20 mouse cellular contexts compared by ENCODE assay signal in the genomic region with DNA sequence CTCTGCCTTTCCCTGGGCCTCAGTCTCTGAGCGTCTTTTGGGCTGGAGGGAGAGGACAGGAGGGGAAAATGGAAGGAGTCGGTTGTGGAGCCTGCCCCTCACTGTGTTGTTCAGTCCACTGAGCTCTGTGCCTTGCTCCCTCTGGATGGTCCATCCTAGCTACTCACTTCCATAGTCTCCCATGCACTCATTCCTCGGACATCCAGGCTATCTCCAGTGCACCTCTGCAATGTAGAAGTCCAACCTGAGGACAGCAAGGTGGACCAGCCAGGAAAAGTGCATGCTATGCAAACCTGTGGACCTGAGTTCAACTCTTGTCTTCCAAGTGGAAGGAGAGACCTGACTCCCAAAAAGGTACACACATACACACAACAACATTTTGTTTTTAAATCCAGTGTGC. TPM values are rescaled to one million over a fixed set of nuclear protein-coding genes. Genes with fewer than 3 reads are reported as not detected.
"Had no signal": no experiment of that assay in that cellular context is flagged by ENCODE, and none has a peak within 500 bp of the region (broad histone marks: within the 10 kb centered on the region; RNA-seq: fewer than 3 reads in every experiment).

No protein-coding gene starts in this region.

- H3K9ac ChIP-seq: forebrain, postnatal 0 days; heart, embryonic 13.5 days; heart, embryonic 15.5 days; hindbrain, embryonic 13.5 days; hindbrain, embryonic 15.5 days; kidney, embryonic 15.5 days; limb, embryonic 13.5 days; limb, embryonic 15.5 days had no signal

- DNase-seq: forebrain, postnatal 0 days; gastrocnemius, postnatal 14 days; gastrocnemius, postnatal 36 days; heart, adult 18-20 months; heart, postnatal 36 days; layer of hippocampus, adult 9-11 months; layer of hippocampus, postnatal 36 days; left cerebral cortex, postnatal 4 days had no signal

- H3K27me3 ChIP-seq: hindbrain, embryonic 13.5 days; hindbrain, embryonic 15.5 days; kidney, embryonic 15.5 days; limb, embryonic 13.5 days; limb, embryonic 15.5 days had no signal

- H3K36me3 ChIP-seq: heart, embryonic 15.5 days; hindbrain, embryonic 13.5 days; hindbrain, embryonic 15.5 days; kidney, embryonic 15.5 days had no signal

- H3K4me3 ChIP-seq: heart, embryonic 13.5 days; heart, embryonic 15.5 days; hindbrain, embryonic 13.5 days; hindbrain, embryonic 15.5 days; kidney, embryonic 15.5 days; limb, embryonic 13.5 days; limb, embryonic 15.5 days had no signal

- H3K4me2 ChIP-seq: heart, embryonic 11.5 days; heart, embryonic 13.5 days; heart, embryonic 15.5 days; hindbrain, embryonic 13.5 days; hindbrain, embryonic 15.5 days; kidney, embryonic 15.5 days; limb, embryonic 13.5 days; limb, embryonic 15.5 days had no signal

- ATAC-seq: forebrain, postnatal 0 days; intestine, embryonic 16.5 days had no signal

- H3K27ac ChIP-seq: heart, embryonic 13.5 days; heart, embryonic 15.5 days; hindbrain, embryonic 13.5 days; hindbrain, embryonic 15.5 days; hindbrain, postnatal 0 days; kidney, embryonic 15.5 days; kidney, postnatal 0 days; limb, embryonic 13.5 days; limb, embryonic 15.5 days had no signal

- H3K4me1 ChIP-seq: heart, embryonic 13.5 days; heart, embryonic 15.5 days; limb, embryonic 15.5 days had no signal

- H3K9me3 ChIP-seq: heart, embryonic 13.5 days; heart, embryonic 15.5 days; hindbrain, embryonic 13.5 days; hindbrain, embryonic 15.5 days; kidney, embryonic 15.5 days; limb, embryonic 13.5 days; limb, embryonic 15.5 days had no signal

RNA-seq across cellular contexts. Expression of a gene that starts 12.0 kb away (rescaled TPM):
- total RNA-seq: hematopoietic stem cell, adult 5-6 weeks had no signal
- polyA plus RNA-seq: hindbrain, embryonic 15.5 days; hindbrain, postnatal 0 days had no signal
